Mouse (Mus musculus) cortical plate, adult 2 months (tissue): ENCODE data around the gene Kcnk16.

Experiments used
- CTCF ChIP-seq: fragments of 200-500 bp; IDR thresholded peaks from 2 replicates; pipeline ENCODE4 v1.5.1; 2011; ENCODE audit warnings: mild to moderate bottlenecking, control low read depth, low read length; ENCODE audit not compliant: insufficient read depth; ENCODE audit errors: extremely low read depth
- POLR2A ChIP-seq: fragments of 200-500 bp; IDR thresholded peaks from 2 replicates; pipeline ENCODE4 v1.6.1; 2011; ENCODE audit warnings: mild to moderate bottlenecking, low read length, control low read depth; ENCODE audit not compliant: insufficient read depth; ENCODE audit errors: extremely low read depth

DNA sequence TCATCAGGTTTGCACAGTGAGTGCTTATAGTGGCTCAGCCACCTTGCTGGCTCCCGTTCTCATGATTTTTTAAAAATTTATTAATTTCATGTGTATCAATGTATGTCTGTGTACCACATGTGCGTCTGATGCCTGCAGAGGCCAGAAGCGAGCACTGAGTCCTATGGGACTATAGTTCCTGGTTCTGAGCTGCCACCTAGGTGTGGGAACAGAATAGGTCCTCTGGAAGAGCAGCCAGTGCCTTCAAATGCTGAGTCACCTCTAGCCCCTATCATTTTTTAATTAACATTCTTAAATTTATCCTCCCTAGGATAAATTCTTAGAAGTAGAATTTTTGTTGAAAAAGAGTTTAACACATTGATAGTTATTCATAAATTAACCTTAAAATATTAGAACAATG lies 28.6 kb upstream of the Kcnk16 start:
- TF ChIP-seq CTCF (no peak), POLR2A (no peak)
